Mouse (Mus musculus) megakaryocyte, embryonic 14.5 days (primary cell): Measurements from ENCODE around the gene Slc7a14.

Experiments used
- FLI1 ChIP-seq: IDR thresholded peaks from 2 replicates; pipeline ENCODE4 v1.6.1; 2012; ENCODE audit warnings: low read length, inconsistent platforms, mixed read lengths
- GATA1 ChIP-seq: IDR thresholded peaks from 3 replicates; pipeline ENCODE4 v1.6.1; 2012; ENCODE audit warnings: mixed read lengths, low read length, inconsistent platforms, borderline replicate concordance

GRCm38 (mm10) chr3:31199162-31199877 is 110.9 kb downstream of the Slc7a14 start:
- TF ChIP-seq GATA1, result no peak
- TF ChIP-seq FLI1, result no peak
